Mouse (Mus musculus) left cerebral cortex, adult 11 months (tissue): ENCODE results near the gene St6galnac3.
A peak's percentile ranks its signal among the peaks of the same experiment; 100 is the strongest.
"Not testable (repeated sequence)": the region's sequence is repeated elsewhere in the genome, so short reads cannot be mapped to it uniquely, and the experiment has no call there.

ENCODE experiments used
- DNase-seq: peaks from one replicate; pipeline ENCODE4 v3.0.0; 2022; ENCODE audit warnings: low spot score

The St6galnac3 gene

GRCm38 (mm10) chr3:153724701-153725668, at the start of gene St6galnac3:
Gene St6galnac3 (minus strand): TSS chr3:153725174.
- peak; percentile 64 for DNase-seq

- no peak for DNase-seq
Observed at GRCm38 (mm10) chr3:153774568-153774967, 49.6 kb upstream of the St6galnac3 start.

GRCm38 (mm10) chr3:153771479-153771878, 46.5 kb upstream of the St6galnac3 start:
- DNase-seq: no peak

GRCm38 (mm10) chr3:153770573-153770972, 45.6 kb upstream of the St6galnac3 start:
- no peak for DNase-seq

- DNase-seq: no peak
Observed at GRCm38 (mm10) chr3:153769220-153769619, 44.2 kb upstream of the St6galnac3 start.

- DNase-seq: no peak
Observed at GRCm38 (mm10) chr3:153765171-153765570, 40.2 kb upstream of the St6galnac3 start.

GRCm38 (mm10) chr3:153764760-153765159, 39.8 kb upstream of the St6galnac3 start:
- no peak for DNase-seq

GRCm38 (mm10) chr3:153761171-153761570, 36.2 kb upstream of the St6galnac3 start:
- DNase-seq: no peak

GRCm38 (mm10) chr3:153759269-153759668, 34.3 kb upstream of the St6galnac3 start:
- no peak for DNase-seq

GRCm38 (mm10) chr3:153756500-153756996, 31.6 kb upstream of the St6galnac3 start:
- DNase-seq: no peak

GRCm38 (mm10) chr3:153755785-153756326, 30.9 kb upstream of the St6galnac3 start:
- not testable (repeated sequence) for DNase-seq

GRCm38 (mm10) chr3:153751435-153751834, 26.5 kb upstream of the St6galnac3 start:
- DNase-seq: no peak

- no peak for DNase-seq
Observed at GRCm38 (mm10) chr3:153749359-153749758, 24.4 kb upstream of the St6galnac3 start.

- no peak for DNase-seq
Observed at GRCm38 (mm10) chr3:153748293-153748692, 23.3 kb upstream of the St6galnac3 start.

GRCm38 (mm10) chr3:153745099-153745498, 20.1 kb upstream of the St6galnac3 start:
- no peak for DNase-seq

GRCm38 (mm10) chr3:153744447-153744846, 19.5 kb upstream of the St6galnac3 start:
- no peak for DNase-seq

GRCm38 (mm10) chr3:153741800-153742199, 16.8 kb upstream of the St6galnac3 start:
- DNase-seq: no peak

GRCm38 (mm10) chr3:153739351-153739750, 14.4 kb upstream of the St6galnac3 start:
- DNase-seq: no peak

- no peak for DNase-seq
Observed at GRCm38 (mm10) chr3:153738421-153738820, 13.4 kb upstream of the St6galnac3 start.

- peak; percentile 8 for DNase-seq
Observed at GRCm38 (mm10) chr3:153736756-153737280, 11.8 kb upstream of the St6galnac3 start.

GRCm38 (mm10) chr3:153735796-153736549, 11.0 kb upstream of the St6galnac3 start:
- no peak for DNase-seq

GRCm38 (mm10) chr3:153734741-153735140, 9.8 kb upstream of the St6galnac3 start:
- no peak for DNase-seq
